Mouse (Mus musculus) heart, embryonic 12.5 days (tissue): ENCODE data around the gene Dner. TPM values are rescaled to one million over a fixed set of nuclear protein-coding genes. Genes with fewer than 3 reads are reported as not detected.

ENCODE experiments used
- microRNA-seq: library from miRNA; unstranded; fragments of <30 nt; microRNA quantifications from one replicate; pipeline ENCODE4, GENCODE M21; 2017
- polyA plus RNA-seq: library from polyadenylated mRNA; unstranded; fragments of >200 nt; fragmentation: Nextera tagmentation; extraction: Ambion mirVana; gene quantifications from 2 replicates; pipeline ENCODE4 v1.2.1, GENCODE M21; 2016

Dner gene
- polyA plus RNA-seq, 1 experiment from 2014 or later, result 1.2 TPM

Small RNA genes within 50 kb of the gene (microRNA-seq; reads per million reads assigned to microRNA genes)
- gene Mir5126, result 2.4 reads per million, percentile 2 among the genes with 10 or more reads in this experiment

Other genes with a start within 250 kb of the Dner start
- 8.6 and 8.9 TPM in 2 replicates for gene Fbxo36, start 143.6 kb upstream of the Dner start, polyA plus RNA-seq
- 98.5 and 98.8 TPM in 2 replicates for gene Trip12, start 144.3 kb upstream of the Dner start, polyA plus RNA-seq
- 0.17 and 0.26 TPM in 2 replicates for gene Slc16a14, start 238.9 kb upstream of the Dner start, polyA plus RNA-seq